Mouse (Mus musculus): ENCODE results near the gene Nanos2.

Gene Nanos2

GRCm38 (mm10) chr7:18987100-18987499 is at the start of gene Nanos2:
Gene Nanos2 (plus strand): TSS chr7:18987400.
- no peak for DNase-seq (ENCODE audit: inconsistent ontology term)

DNA sequence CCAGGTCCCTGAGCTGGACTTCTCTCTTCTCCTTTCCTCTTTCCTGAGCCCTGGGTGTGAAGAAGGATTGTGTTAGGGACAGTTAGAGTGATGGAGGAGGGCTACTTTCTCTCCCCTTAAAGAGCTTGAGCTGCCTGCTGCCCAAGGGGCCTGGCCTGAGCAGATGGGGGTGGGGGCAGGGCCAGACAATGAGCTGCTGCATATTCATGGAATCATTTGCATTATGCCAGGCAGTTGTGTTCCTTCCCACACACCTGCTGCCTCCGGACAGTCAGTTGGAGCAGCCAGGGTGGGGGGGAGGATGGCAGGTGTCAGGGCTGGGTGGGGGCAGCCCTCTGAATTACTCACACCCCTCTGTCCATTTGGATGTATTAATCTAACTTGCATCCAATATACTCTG is 44.8 kb upstream of the Nanos2 start:
- no peak for DNase-seq (ENCODE audit: inconsistent ontology term)

GRCm38 (mm10) chr7:18942815-18943214 is 44.4 kb upstream of the Nanos2 start:
- DNase-seq (ENCODE audit: inconsistent ontology term) = no peak

GRCm38 (mm10) chr7:18948151-18948550 is 39.0 kb upstream of the Nanos2 start:
- no peak for DNase-seq (ENCODE audit: inconsistent ontology term)

- no peak for DNase-seq (ENCODE audit: inconsistent ontology term)
Measured at GRCm38 (mm10) chr7:18949781-18950522, 37.2 kb upstream of the Nanos2 start.

DNA sequence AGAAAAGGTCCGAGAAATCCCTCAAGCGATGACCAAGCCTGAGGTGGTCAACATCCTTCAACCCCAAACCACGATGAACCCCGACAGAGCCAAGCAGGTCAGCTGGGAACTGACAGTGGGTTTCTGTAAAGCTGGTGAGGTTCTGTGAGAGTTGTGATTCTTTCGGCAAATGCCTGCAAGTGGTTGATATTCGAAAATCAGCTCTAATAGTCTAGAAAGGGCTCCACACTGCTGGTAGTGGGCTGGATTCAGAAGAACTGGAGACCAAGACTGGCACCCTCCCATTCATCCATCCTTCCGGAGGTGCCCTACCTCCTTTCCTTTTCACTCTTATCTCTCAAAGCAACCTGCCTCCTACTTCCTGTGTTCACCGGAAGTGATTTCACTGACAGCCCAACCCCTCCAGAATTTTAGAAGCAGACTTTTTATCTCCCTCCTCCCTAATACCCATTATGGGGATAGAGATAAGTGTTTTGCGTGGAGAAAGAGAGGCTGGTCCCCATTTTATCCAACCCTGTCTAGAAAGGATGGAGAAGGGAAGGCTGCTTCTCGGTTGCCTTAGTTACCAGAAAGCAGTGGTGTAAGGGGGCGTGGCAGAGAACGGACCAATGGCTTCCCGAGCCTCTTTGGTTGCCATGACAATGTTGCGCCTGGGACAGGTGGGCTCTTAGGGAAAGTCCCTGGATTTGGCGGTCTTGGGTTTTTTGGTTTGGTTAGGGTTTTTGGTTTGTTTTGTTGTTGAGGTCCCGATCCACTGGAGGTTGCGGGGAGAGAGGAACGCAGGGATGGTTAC is 36.5 kb upstream of the Nanos2 start:
- DNase-seq (ENCODE audit: inconsistent ontology term) = no peak

DNA sequence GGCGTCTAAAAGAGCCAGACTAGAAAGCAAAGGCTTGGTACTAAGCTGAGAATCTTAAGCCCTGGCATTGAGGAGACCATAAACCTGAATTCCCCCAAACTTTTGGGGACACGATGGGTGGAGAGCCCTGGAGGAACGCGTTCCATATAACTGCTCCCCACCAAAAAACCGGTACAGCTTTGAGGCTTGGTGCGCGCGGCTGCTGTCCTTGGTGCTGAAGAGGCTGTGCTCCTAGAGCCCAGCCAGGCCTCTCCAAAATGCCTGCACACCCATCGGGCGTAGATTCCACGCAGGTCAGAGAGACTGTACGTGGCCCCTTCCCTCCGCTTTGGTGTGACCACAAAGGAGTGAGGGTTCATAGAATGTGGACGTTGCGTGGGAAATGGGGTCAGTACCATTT is 35.8 kb upstream of the Nanos2 start:
- DNase-seq (ENCODE audit: inconsistent ontology term) = peak; percentile 41

GRCm38 (mm10) chr7:18957569-18958383 is 29.4 kb upstream of the Nanos2 start:
- peak; percentile 84 for DNase-seq (ENCODE audit: inconsistent ontology term)

DNA sequence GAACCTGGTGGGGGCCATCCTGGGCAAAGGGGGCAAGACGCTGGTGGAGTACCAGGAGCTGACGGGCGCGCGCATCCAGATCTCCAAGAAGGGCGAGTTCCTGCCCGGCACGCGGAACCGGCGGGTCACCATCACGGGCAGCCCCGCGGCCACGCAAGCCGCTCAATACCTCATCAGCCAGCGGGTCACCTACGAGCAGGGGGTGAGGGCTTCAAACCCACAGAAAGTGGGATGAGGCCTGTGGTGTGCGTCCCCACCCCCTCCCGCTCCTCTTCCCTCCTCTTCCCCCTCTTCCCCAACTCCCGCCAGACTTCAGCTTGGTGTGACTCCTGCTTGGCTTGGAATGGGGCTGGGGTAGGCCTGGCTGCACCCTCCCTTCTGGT is 28.8 kb upstream of the Nanos2 start:
- no peak for DNase-seq (ENCODE audit: inconsistent ontology term)

GRCm38 (mm10) chr7:18959446-18959845 is 27.8 kb upstream of the Nanos2 start:
- no peak for DNase-seq (ENCODE audit: inconsistent ontology term)

DNA sequence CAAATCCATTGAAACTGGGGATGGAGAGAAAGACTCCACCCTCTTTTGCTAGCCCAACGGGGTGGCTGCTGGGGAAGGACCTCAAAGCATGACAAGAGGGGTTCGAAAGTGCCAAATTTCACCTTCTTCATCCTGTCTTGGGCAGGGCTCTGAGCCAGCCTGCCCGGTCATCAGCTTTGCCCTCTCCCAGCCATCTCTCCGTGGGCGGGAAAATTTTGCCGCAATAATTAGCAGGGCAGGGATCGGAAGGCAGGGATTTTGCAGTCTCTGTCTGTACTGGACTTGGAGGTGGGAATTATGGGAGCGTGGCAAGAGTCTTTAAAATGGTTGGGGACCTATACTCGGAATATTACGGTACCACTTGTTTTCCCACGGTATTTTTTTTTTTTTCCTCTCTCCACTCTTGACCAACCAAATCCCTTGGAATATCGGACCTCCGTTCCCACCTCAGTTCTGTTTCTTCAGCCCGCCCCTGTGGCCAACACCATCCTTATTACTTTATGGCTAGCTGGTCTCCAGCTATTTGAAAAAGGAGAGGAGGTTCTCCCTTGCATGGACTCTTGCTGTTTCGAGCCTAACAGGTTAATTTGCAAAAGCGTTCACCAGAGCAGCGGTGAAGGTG is 24.9 kb upstream of the Nanos2 start:
- peak; percentile 56 for DNase-seq (ENCODE audit: inconsistent ontology term)

- no peak for DNase-seq (ENCODE audit: inconsistent ontology term)
Measured at GRCm38 (mm10) chr7:18962795-18963194, 24.4 kb upstream of the Nanos2 start.

GRCm38 (mm10) chr7:18963294-18963843 is 23.8 kb upstream of the Nanos2 start:
- DNase-seq (ENCODE audit: inconsistent ontology term) = no peak

DNA sequence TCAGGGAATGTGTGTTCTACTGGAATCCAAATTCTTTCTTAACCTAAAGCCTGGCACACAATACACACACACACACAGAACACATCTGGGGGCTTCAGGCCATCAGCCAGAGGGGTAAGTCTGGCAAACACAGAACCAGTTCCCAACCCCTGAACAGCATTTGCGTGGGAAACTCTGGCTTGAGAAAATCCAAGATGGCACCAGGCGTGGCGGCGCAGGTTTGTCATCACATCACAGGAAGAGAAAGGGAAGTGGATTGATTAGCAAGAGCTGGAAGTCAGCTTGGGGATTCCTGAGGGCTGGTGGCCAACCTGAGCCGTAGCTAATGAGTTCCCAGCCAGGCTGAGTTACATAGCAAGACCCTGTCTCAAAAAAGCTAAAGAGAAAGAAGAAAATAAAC is 21.9 kb upstream of the Nanos2 start:
- DNase-seq (ENCODE audit: inconsistent ontology term) = no peak

DNA sequence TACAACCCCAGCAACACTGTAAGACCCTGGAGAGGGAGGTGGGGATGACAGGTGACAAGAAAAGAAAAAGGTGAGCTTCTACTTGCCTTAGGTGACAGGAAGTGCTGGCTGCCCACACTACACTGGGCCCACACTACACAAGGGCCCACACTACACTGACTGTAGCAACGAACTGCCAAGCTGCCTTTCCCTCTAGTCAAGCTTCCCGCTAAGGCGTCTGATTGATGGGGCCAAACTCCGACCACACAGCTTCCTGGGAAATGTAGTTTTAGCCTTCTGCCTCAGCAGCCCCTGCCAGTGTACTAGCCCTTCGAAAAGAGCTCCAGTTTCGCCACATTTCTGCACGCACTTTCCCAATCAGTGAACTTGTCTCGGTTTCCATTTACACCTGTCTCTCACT is 19.6 kb upstream of the Nanos2 start:
- DNase-seq (ENCODE audit: inconsistent ontology term) = no peak

DNA sequence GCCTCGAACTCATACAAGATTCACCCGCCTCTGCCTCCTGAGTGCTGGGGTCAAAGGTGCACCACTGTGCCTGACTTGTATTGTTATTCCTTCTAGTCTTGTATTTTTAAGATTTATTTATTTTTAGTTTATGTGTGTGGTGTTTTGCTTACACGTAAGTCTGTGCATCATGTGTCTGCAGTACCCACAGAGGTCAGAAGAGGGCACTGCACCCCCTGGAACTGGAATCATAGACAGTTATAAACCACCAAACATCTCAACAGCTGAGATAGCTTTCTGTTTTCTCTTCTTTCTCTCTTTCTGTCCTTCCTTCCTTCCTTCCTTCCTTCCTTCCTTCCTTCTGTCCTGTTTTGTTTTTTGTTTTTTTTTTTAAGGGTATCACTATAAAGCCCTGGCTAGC is 16.2 kb upstream of the Nanos2 start:
- no peak for DNase-seq (ENCODE audit: inconsistent ontology term)

DNA sequence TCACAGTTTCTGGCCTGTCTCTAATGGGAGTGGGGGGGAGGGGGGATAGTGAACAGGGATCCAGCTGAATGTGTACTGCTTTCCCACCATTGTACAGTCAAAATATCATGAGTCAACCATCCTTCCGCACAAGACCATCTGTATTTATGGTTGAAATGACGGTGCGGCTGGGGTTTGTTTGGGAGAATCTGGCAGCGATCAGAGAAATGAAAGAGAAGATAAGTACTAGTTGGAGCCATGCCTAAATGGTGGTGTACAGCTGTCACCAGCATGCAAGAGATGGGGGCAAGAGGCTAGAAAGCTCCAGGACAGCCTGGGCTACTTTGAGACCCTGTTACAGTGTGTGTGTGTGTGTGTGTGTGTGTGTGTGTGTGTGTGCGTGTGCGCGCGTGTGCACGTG is 8.8 kb upstream of the Nanos2 start:
- DNase-seq (ENCODE audit: inconsistent ontology term) = no peak

GRCm38 (mm10) chr7:18986503-18986902 is 697 bp upstream of the Nanos2 start:
- no peak for DNase-seq (ENCODE audit: inconsistent ontology term)

DNA sequence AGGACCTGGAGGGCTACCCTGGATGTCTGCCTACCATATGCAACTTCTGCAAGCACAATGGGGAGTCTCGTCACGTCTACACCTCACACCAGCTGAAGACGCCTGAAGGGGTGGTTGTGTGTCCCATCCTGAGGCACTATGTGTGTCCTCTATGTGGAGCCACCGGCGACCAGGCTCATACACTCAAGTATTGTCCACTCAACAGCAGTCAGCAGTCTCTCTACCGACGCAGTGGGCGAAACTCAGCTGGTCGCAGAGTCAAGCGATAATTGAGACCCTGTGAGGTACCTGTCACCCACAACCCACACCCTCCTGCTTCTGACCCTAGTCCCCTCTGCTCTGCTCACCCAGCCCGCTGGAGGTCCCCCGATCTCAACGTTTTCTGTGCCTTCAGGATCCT is 547 bp downstream of the Nanos2 start:
- DNase-seq (ENCODE audit: inconsistent ontology term) = no peak

- DNase-seq (ENCODE audit: inconsistent ontology term) = no peak
Measured at GRCm38 (mm10) chr7:18988780-18989179, 1.6 kb downstream of the Nanos2 start.

DNA sequence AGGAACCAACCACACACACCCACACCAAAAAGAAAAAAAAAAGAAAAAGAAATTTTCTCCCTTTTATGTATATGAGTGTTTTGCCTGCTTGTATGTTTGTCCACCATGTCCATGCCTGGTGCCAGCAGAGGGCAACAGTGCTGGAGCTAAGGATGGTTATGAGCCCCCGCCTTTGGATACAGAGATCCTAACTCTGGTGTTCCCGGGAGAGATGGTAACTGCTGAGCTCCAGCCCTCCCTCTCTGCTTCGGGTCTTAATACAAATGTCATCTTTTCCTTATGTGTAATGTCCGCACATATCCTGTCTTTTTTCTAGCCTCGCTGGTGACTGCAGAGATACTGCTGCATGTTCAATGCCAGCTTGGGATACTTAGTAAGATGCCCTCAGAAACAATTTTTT is 2.8 kb downstream of the Nanos2 start:
- no peak for DNase-seq (ENCODE audit: inconsistent ontology term)
